Comparison of ENCODE assay signal across 10 mouse cellular contexts in genomic region chr11:116336393-116336792, GRCm38 (mm10). TPM values are rescaled to one million over a fixed set of nuclear protein-coding genes. Genes with fewer than 3 reads are reported as not detected.
A peak's percentile ranks its signal among the peaks of the same experiment; 100 is the strongest.
DNase-seq lines count a peak whose midpoint lies in the region; ATAC-seq and TF ChIP-seq lines count a peak whose summit lies in the region.
"Had no signal": no experiment of that assay in that cellular context is flagged by ENCODE, and none has a peak within 500 bp of the region (broad histone marks: within the 10 kb centered on the region; RNA-seq: fewer than 3 reads in every experiment).

No protein-coding gene starts in this region.

- H3K79me2 ChIP-seq in CH12.LX (replicated peaks; ENCODE audit: control insufficient read depth, extremely low read depth, insufficient read depth, poor library complexity, severe bottlenecking) = no peaks in the 10 kb centered on the region

- TF ChIP-seq POLR2A in CH12.LX (IDR thresholded peaks at IDR 0.05; ENCODE audit: low read depth, low read length) = no peak
- TF ChIP-seq POLR2A in limb, embryonic 14.5 days (IDR thresholded peaks at IDR 0.05; ENCODE audit: borderline replicate concordance, extremely low read depth, insufficient read depth, insufficient read length) = no peak

- no peak overlapping the region for H3K27ac ChIP-seq in intestine, embryonic 14.5 days (ENCODE audit: low read depth)
- no peak overlapping the region for H3K27ac ChIP-seq in intestine, postnatal 0 days (ENCODE audit: low read depth, low read length)
- no peak overlapping the region for H3K27ac ChIP-seq in CH12.LX (ENCODE audit: insufficient read depth, low read depth)
- peak overlapping the region; percentile 83; the same call in 1 of the 2 replicates for H3K27ac ChIP-seq in forebrain, embryonic 12.5 days
- H3K27ac ChIP-seq in limb, embryonic 14.5 days (replicated peaks; ENCODE audit: low read depth, low read length) = no peak overlapping the region

- TF ChIP-seq EP300 in CH12.LX (IDR thresholded peaks at IDR 0.05; ENCODE audit: low read length) = no peak

- no peak overlapping the region for H3K4me3 ChIP-seq in intestine, embryonic 14.5 days (ENCODE audit: low read depth, low read length)
- H3K4me3 ChIP-seq in intestine, postnatal 0 days (ENCODE audit: low read depth, low read length) = no peak overlapping the region
- peak overlapping the region in 1 of 3 experiments; percentile 58 for H3K4me3 ChIP-seq in CH12.LX (replicated peaks in 1 of 3; ENCODE audit: low read depth in 2 of 3, low read length in 2 of 3, poor library complexity in 1 of 3)
- H3K4me3 ChIP-seq in forebrain, embryonic 12.5 days (replicated peaks) = peak overlapping the region; percentile 51
- H3K4me3 ChIP-seq in limb, embryonic 14.5 days (replicated peaks; ENCODE audit: low read length) = peak overlapping the region; percentile 59; the same call in 1 of the 2 replicates

- peaks cover 30% of the 10 kb centered on the region for H3K4me1 ChIP-seq in intestine, embryonic 14.5 days (replicated peaks; ENCODE audit: control insufficient read depth, insufficient read depth, low read length)
- H3K4me1 ChIP-seq in intestine, postnatal 0 days (replicated peaks; ENCODE audit: control insufficient read depth, insufficient read depth, low read length) = peaks cover 8% of the 10 kb centered on the region; the same call in 1 of the 2 replicates
- peaks cover 28 to 75% of the 10 kb centered on the region in 2 experiments for H3K4me1 ChIP-seq in CH12.LX (ENCODE audit: control insufficient read depth in 1 of 2, insufficient read depth in 2 of 2)
- peaks cover 58% of the 10 kb centered on the region for H3K4me1 ChIP-seq in forebrain, embryonic 12.5 days
- H3K4me1 ChIP-seq in limb, embryonic 14.5 days (ENCODE audit: control insufficient read depth, insufficient read depth, low read length) = peaks cover 17% of the 10 kb centered on the region

- H3K9ac ChIP-seq in intestine, embryonic 14.5 days (ENCODE audit: low read length) = peak overlapping the region; percentile 0; the same call in 1 of the 2 replicates
- no peak overlapping the region for H3K9ac ChIP-seq in intestine, postnatal 0 days (ENCODE audit: low read depth, low read length)
- no peak overlapping the region for H3K9ac ChIP-seq in CH12.LX (ENCODE audit: insufficient read depth, low read depth)
- H3K9ac ChIP-seq in forebrain, embryonic 12.5 days = peak overlapping the region; percentile 66; the same call in 1 of the 2 replicates
- peak overlapping the region; percentile 67; the same call in 1 of the 2 replicates for H3K9ac ChIP-seq in limb, embryonic 14.5 days (ENCODE audit: low read depth, low read length, severe bottlenecking)

- no peak for TF ChIP-seq CTCF in intestine, postnatal 0 days (IDR thresholded peaks at IDR 0.05; ENCODE audit: low read depth)
- TF ChIP-seq CTCF in CH12.LX (conservative IDR thresholded peaks at IDR 0.05 in 1 of 2, IDR thresholded peaks at IDR 0.05 in 1 of 2; ENCODE audit: low read depth in 2 of 2, low read length in 2 of 2) = no peak

- in situ Hi-C loops in CH12.LX (cut with MboI; ENCODE audit: low pct_ligation_motif_present, low pct_unique_long_range_greater_than_20kb, low sequenced_read_pairs) = no loop called here

- H3K9me3 ChIP-seq in intestine, embryonic 14.5 days (ENCODE audit: control insufficient read depth, low read length) = no peaks in the 10 kb centered on the region
- H3K9me3 ChIP-seq in intestine, postnatal 0 days (ENCODE audit: control insufficient read depth) = no peaks in the 10 kb centered on the region
- H3K9me3 ChIP-seq in CH12.LX (replicated peaks; ENCODE audit: low read length) = no peaks in the 10 kb centered on the region
- H3K9me3 ChIP-seq in forebrain, embryonic 12.5 days = no peaks in the 10 kb centered on the region
- H3K9me3 ChIP-seq in limb, embryonic 14.5 days (ENCODE audit: control insufficient read depth, low read length) = no peaks in the 10 kb centered on the region

- 79% methylated on average over 4 of the region's 4 CpGs for WGBS in intestine, embryonic 14.5 days
- WGBS in intestine, postnatal 0 days = 91% methylated on average over 4 of the region's 4 CpGs
- 80% methylated on average over 4 of the region's 4 CpGs for WGBS in forebrain, embryonic 12.5 days
- 74% methylated on average over 4 of the region's 4 CpGs for WGBS in limb, embryonic 14.5 days

- dilution Hi-C loops in CH12.LX (cut with MboI; ENCODE audit: extremely low pct_ligation_motif_present, extremely low pct_unique_long_range_greater_than_20kb, low sequenced_read_pairs) = no loop called here

- intact Hi-C loops in gastrocnemius, postnatal 36 days (cut with DNase I) = no loop called here

- no peak for DNase-seq in intestine, embryonic 14.5 days (ENCODE audit: low spot score)
- DNase-seq in CH12.LX (ENCODE audit: extremely low read depth) = no peak
- no peak for DNase-seq in limb, embryonic 14.5 days (ENCODE audit: low spot score)
- no peak for DNase-seq in cerebellum, postnatal 25 days
- DNase-seq in gastrocnemius, postnatal 36 days = no peak
- DNase-seq: cerebellum, adult 9-10 months had no signal

- H3K36me3 ChIP-seq in intestine, embryonic 14.5 days (ENCODE audit: control insufficient read depth, insufficient read depth, low read length) = no peaks in the 10 kb centered on the region
- peaks cover 10% of the 10 kb centered on the region; the same call in 1 of the 2 replicates for H3K36me3 ChIP-seq in intestine, postnatal 0 days (ENCODE audit: control insufficient read depth, insufficient read depth)
- H3K36me3 ChIP-seq in CH12.LX (replicated peaks in 1 of 2; ENCODE audit: control insufficient read depth in 1 of 2, insufficient read depth in 1 of 2, low read length in 1 of 2) = peaks cover 7 to 11% of the 10 kb centered on the region in 2 experiments
- peaks cover 12% of the 10 kb centered on the region; the same call in 1 of the 2 replicates for H3K36me3 ChIP-seq in forebrain, embryonic 12.5 days (replicated peaks)
- peaks cover 10% of the 10 kb centered on the region; the same call in 1 of the 2 replicates for H3K36me3 ChIP-seq in limb, embryonic 14.5 days (ENCODE audit: control insufficient read depth, insufficient read depth, low read length)

- no peak for ATAC-seq in intestine, embryonic 14.5 days (replicated peaks; ENCODE audit: low FRiP score, low TSS enrichment, low read depth)
- no peak for ATAC-seq in intestine, postnatal 0 days
- ATAC-seq in forebrain, embryonic 12.5 days (ENCODE audit: low FRiP score) = no peak
- ATAC-seq in limb, embryonic 14.5 days (ENCODE audit: low FRiP score, low read depth) = no peak
- ATAC-seq in CD4-positive, CD25-positive, alpha-beta regulatory T cell, adult 4 months = no peak

- H3K27me3 ChIP-seq in intestine, embryonic 14.5 days (replicated peaks; ENCODE audit: control insufficient read depth, insufficient read depth, low read length) = peaks cover 22% of the 10 kb centered on the region
- peaks cover 16% of the 10 kb centered on the region for H3K27me3 ChIP-seq in intestine, postnatal 0 days (replicated peaks; ENCODE audit: control insufficient read depth, insufficient read depth, low read length)
- peaks cover 16% of the 10 kb centered on the region for H3K27me3 ChIP-seq in CH12.LX (replicated peaks)
- peaks cover 30% of the 10 kb centered on the region for H3K27me3 ChIP-seq in forebrain, embryonic 12.5 days
- H3K27me3 ChIP-seq in limb, embryonic 14.5 days (ENCODE audit: control insufficient read depth, insufficient read depth, low read length) = peaks cover 24% of the 10 kb centered on the region

- TF ChIP-seq RAD21 in CH12.LX (IDR thresholded peaks at IDR 0.05; ENCODE audit: low read depth, low read length) = no peak

- peak overlapping the region; percentile 98 for H3K4me2 ChIP-seq in intestine, embryonic 14.5 days (ENCODE audit: low read length)
- no peak overlapping the region; the same call in 1 of the 2 replicates for H3K4me2 ChIP-seq in intestine, postnatal 0 days (replicated peaks; ENCODE audit: low read depth)
- H3K4me2 ChIP-seq in CH12.LX (ENCODE audit: insufficient read depth, low read depth, poor library complexity, severe bottlenecking) = no peak overlapping the region; the same call in 1 of the 2 replicates
- H3K4me2 ChIP-seq in forebrain, embryonic 12.5 days = peak overlapping the region; percentile 98
- H3K4me2 ChIP-seq in limb, embryonic 14.5 days (replicated peaks; ENCODE audit: low read depth, low read length, severe bottlenecking) = peak overlapping the region; percentile 99

RNA-seq across cellular contexts. Expression of gene Foxj1, which starts 1.2 kb away (rescaled TPM):
- polyA plus RNA-seq in intestine, embryonic 14.5 days (2014; fragmentation: Nextera tagmentation; extraction: Ambion mirVana) = 0.95 and 0.97 TPM in 2 replicates
- 0.09 TPM in 1 of 2 replicates, not detected in the other for polyA plus RNA-seq in intestine, postnatal 0 days (2015; fragmentation: Nextera tagmentation; extraction: Ambion mirVana)
- total RNA-seq in CH12.LX (2012; rRNA removed) (0.67 and 2.6 TPM in 2 replicates), CH12.LX (2014; rRNA removed) (2.0 and 3.0 TPM in 2 replicates)
- polyA plus RNA-seq in CH12.LX (2012; ENCODE audit: insufficient read length, low read depth) = 0.12 and 0.26 TPM in 2 replicates
- 10.3 and 14.3 TPM in 2 replicates for polyA plus RNA-seq in forebrain, embryonic 12.5 days (2016; fragmentation: Nextera tagmentation; extraction: Ambion mirVana)
- polyA plus RNA-seq in limb, embryonic 14.5 days (2012; rRNA removed) = 0.85 and 0.88 TPM in 2 replicates
- 0.14 TPM in 1 of 2 replicates, not detected in the other for polyA plus RNA-seq in limb, embryonic 14.5 days (2014; fragmentation: Nextera tagmentation; extraction: Ambion mirVana)
- polyA plus RNA-seq in CD4-positive, CD25-positive, alpha-beta regulatory T cell, adult 4 months (2017; shearing (Covaris generic)) = not detected
- not detected for total RNA-seq in gastrocnemius, postnatal 36 days (2021)

RNA-seq across cellular contexts. Expression of gene Exoc7, which starts 29.4 kb away (rescaled TPM):
- polyA plus RNA-seq in intestine, embryonic 14.5 days (2014; fragmentation: Nextera tagmentation; extraction: Ambion mirVana) = 63.8 TPM in 2 replicates
- 44.6 and 49.2 TPM in 2 replicates for polyA plus RNA-seq in intestine, postnatal 0 days (2015; fragmentation: Nextera tagmentation; extraction: Ambion mirVana)
- 34.0 and 42.1 TPM in 2 replicates for total RNA-seq in CH12.LX (2012; rRNA removed)
- 32.2 and 38.8 TPM in 2 replicates for total RNA-seq in CH12.LX (2014; rRNA removed)
- 51.8 and 57.6 TPM in 2 replicates for polyA plus RNA-seq in CH12.LX (2012; ENCODE audit: insufficient read length, low read depth)
- polyA plus RNA-seq in forebrain, embryonic 12.5 days (2016; fragmentation: Nextera tagmentation; extraction: Ambion mirVana) = 73.3 and 78.8 TPM in 2 replicates
- polyA plus RNA-seq in limb, embryonic 14.5 days (2012; rRNA removed) = 57.7 and 66.7 TPM in 2 replicates
- 72.0 and 72.7 TPM in 2 replicates for polyA plus RNA-seq in limb, embryonic 14.5 days (2014; fragmentation: Nextera tagmentation; extraction: Ambion mirVana)
- 100 to 1,000 TPM in 1 of 2 experiments, 10 to 100 TPM in 1; 98.4 to 123 TPM for polyA plus RNA-seq in CD4-positive, CD25-positive, alpha-beta regulatory T cell, adult 4 months (2017; shearing (Covaris generic))
- total RNA-seq in gastrocnemius, postnatal 36 days (2021) = 10 to 100 TPM; 85.9 to 94.8 TPM

RNA-seq across cellular contexts. Expression of gene Galr2, which starts 55.7 kb away (rescaled TPM):
- polyA plus RNA-seq in intestine, embryonic 14.5 days (2014; fragmentation: Nextera tagmentation; extraction: Ambion mirVana) = 0.11 and 0.15 TPM in 2 replicates
- polyA plus RNA-seq in intestine, postnatal 0 days (2015; fragmentation: Nextera tagmentation; extraction: Ambion mirVana) = 0.10 and 0.29 TPM in 2 replicates
- total RNA-seq in CH12.LX (2012; rRNA removed) (0.38 and 0.85 TPM in 2 replicates), CH12.LX (2014; rRNA removed) (0.21 TPM in 1 of 2 replicates, not detected in the other)
- 1.6 and 1.7 TPM in 2 replicates for polyA plus RNA-seq in CH12.LX (2012; ENCODE audit: insufficient read length, low read depth)
- 0.19 and 0.46 TPM in 2 replicates for polyA plus RNA-seq in forebrain, embryonic 12.5 days (2016; fragmentation: Nextera tagmentation; extraction: Ambion mirVana)
- polyA plus RNA-seq in limb, embryonic 14.5 days (2012; rRNA removed) = 0.24 and 0.59 TPM in 2 replicates
- polyA plus RNA-seq in limb, embryonic 14.5 days (2014; fragmentation: Nextera tagmentation; extraction: Ambion mirVana) = 0.33 and 0.37 TPM in 2 replicates
- polyA plus RNA-seq in CD4-positive, CD25-positive, alpha-beta regulatory T cell, adult 4 months (2017; shearing (Covaris generic)) = not detected
- total RNA-seq in gastrocnemius, postnatal 36 days (2021) = under 1 TPM; 0.12 to 0.31 TPM
- total RNA-seq: left cerebral cortex, postnatal 25 days had no signal

Comparison
In these comparisons a context has a peak if more than half of its experiments do, and no peak if none do; other contexts are left out.
1. H3K4me2 ChIP-seq: peak in intestine, embryonic 14.5 days (single experiment), forebrain, embryonic 12.5 days (single experiment) and limb, embryonic 14.5 days (single experiment); none in intestine, postnatal 0 days (single experiment) and CH12.LX (single experiment).
2. H3K9ac ChIP-seq: peak in intestine, embryonic 14.5 days (single experiment), forebrain, embryonic 12.5 days (single experiment) and limb, embryonic 14.5 days (single experiment); none in intestine, postnatal 0 days (single experiment) and CH12.LX (single experiment).
3. H3K4me3 ChIP-seq: peak in forebrain, embryonic 12.5 days (single experiment) and limb, embryonic 14.5 days (single experiment); none in intestine, embryonic 14.5 days (single experiment) and intestine, postnatal 0 days (single experiment).